Mouse (Mus musculus) heart, postnatal 0 days (tissue): ENCODE measurements around the gene Zswim8.
A peak's percentile ranks its signal among the peaks of the same experiment; 100 is the strongest.

ENCODE experiments used
- CTCF ChIP-seq: IDR thresholded peaks from 2 replicates; pipeline ENCODE4 v1.5.1; 2016; ENCODE audit warnings: antibody characterized with exemption, control low read depth, low read depth
- EP300 ChIP-seq: IDR thresholded peaks from 2 replicates; pipeline ENCODE4 v1.6.1; 2016; ENCODE audit warnings: antibody characterized with exemption, low read depth

DNA sequence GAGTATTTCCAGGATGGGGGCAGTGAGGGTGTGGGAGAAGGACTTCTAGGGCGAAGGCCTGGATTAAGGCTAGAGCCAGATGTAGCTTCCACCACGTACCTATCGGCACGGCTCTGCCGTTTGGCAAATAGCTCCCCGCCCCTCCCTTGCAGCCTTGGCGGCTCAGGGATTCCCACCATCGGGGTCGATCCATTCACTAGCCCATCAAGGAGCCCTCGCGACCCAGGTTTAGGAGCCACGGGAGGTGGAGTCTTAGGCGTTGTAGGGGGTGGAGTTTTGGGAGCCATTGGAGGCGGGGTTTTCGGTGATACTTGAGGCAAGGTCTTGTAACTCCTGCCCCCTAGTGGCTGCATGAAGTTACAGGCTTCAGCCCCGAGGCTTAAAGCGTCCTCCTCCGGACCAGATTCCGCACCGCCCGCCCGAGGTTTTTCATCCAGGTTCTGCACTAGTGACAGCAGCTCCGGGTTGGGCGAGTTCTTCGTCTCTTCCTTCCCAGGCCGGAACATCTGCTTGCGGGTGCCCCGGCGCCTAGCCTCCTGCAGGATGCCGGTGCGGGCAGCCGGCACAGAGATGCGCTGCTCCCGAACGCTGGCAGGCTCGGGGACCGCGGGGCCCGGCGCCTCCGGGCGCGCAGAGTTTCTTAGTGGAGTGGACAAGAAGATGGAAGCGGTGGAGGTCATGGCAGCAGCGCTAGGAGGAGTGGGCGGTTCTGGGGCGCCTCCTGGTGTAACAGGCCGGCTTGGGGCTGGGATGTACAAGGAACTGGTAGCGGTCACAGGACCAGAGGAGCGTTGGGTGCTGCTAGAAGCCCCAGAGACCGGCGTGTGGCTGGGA is 46.3 kb upstream of the Zswim8 start:
- TF ChIP-seq EP300 (peak; percentile 24; the same call in 1 of the 2 replicates), CTCF (peak; percentile 85)
